8 mouse cellular contexts compared by ENCODE assay signal in the genomic region with DNA sequence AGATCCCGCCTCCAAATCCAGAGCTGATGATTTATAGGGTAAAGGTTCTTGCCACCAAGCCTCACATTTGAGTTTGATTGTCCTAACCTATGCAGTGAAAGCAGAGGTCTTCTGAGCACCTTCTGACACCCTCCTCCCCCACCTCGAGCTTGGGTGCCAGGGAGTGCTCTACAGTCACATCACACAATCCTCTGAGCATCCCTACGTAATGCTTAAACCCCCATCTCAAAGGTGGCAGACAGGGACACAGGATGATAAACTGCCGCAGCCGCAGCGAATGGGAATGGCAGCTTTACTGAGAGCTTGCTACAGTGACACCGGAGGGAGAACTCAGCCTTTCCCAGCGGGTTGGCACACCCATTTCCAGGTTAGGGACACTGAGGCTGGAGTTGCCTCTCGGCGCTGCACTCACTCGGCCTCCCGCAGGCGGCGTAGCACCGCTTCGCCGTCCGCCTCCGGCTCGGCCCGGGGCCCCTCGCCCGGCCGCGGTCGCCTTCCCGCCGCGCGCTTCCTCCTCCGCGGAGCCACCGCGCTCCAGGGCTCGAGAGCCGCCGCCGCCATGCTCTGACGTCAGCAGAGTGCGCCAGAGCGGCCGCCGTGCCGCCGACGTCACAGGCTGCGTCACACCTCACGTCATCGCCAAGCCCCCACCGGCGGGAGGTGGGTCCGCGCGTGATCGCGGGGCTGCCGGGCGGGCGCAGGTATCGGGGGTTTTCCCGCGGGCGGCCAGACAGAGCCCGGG. TPM values are rescaled to one million over a fixed set of nuclear protein-coding genes. Genes with fewer than 3 reads are reported as not detected.
DNase-seq lines count a peak whose midpoint lies in the region; ATAC-seq lines count a peak whose summit lies in the region.

Srrd (minus strand) TSS at position 578 of the 742 bp plus-strand sequence.
Hps4 (plus strand) TSS at position 621 of the 742 bp plus-strand sequence.

- peaks cover 2% of the 10 kb centered on the region; the same call in 1 of the 2 replicates for H3K36me3 ChIP-seq in hindbrain, embryonic 11.5 days (ENCODE audit: control insufficient read depth, insufficient read depth, low read length)

- peak within 1 kb of the TSS; percentile 67 for H3K9ac ChIP-seq in hindbrain, embryonic 11.5 days (ENCODE audit: low read depth, low read length)

- H3K4me1 ChIP-seq in hindbrain, embryonic 11.5 days (replicated peaks; ENCODE audit: control insufficient read depth, insufficient read depth, low read length) = peaks cover 8% of the 10 kb centered on the region

- H3K27me3 ChIP-seq in hindbrain, embryonic 11.5 days (ENCODE audit: control insufficient read depth, insufficient read depth, low read length) = no peaks in the 10 kb centered on the region

- H3K9me3 ChIP-seq in hindbrain, embryonic 11.5 days (ENCODE audit: control insufficient read depth, low read length) = no peaks in the 10 kb centered on the region

- H3K4me3 ChIP-seq in hindbrain, embryonic 11.5 days (ENCODE audit: low read depth, low read length) = peak within 1 kb of the TSS; percentile 90

- no peak within 1 kb of the TSS for H3K27ac ChIP-seq in hindbrain, embryonic 11.5 days (ENCODE audit: low read depth, low read length)

- peak; percentile 90 for DNase-seq in MN1 (ENCODE audit: low spot score)
- peak; percentile 85 for DNase-seq in cerebellum, adult 9-11 months
- peak; percentile 72 to 90 for DNase-seq in frontal cortex, postnatal 10 days (ENCODE audit: low spot score in 2 of 2)
- DNase-seq in hindbrain, embryonic 11.5 days (ENCODE audit: low spot score) = peak; percentile 91
- DNase-seq in layer of hippocampus, postnatal 10 days (ENCODE audit: low spot score in 2 of 2) = peak; percentile 93 to 96
- peak; percentile 86 for DNase-seq in lung, postnatal 10 days
- peak; percentile 92 for DNase-seq in ovary, postnatal 14 days (ENCODE audit: low spot score)
- DNase-seq in thymus, postnatal 14 days = peak; percentile 91

- peak; percentile 59; the same call in 1 of the 2 replicates for ATAC-seq in hindbrain, embryonic 11.5 days (ENCODE audit: low FRiP score)

- peak within 1 kb of the TSS; percentile 73 for H3K4me2 ChIP-seq in hindbrain, embryonic 11.5 days (replicated peaks; ENCODE audit: low read depth, low read length)

- WGBS in hindbrain, embryonic 11.5 days = 3% methylated on average over 44 of the region's 64 CpGs

RNA-seq across cellular contexts. Expression of gene Srrd, which starts in this region (rescaled TPM):
- polyA plus RNA-seq in hindbrain, embryonic 11.5 days (2014; fragmentation: Nextera tagmentation; extraction: Ambion mirVana) = 49.8 and 50.5 TPM in 2 replicates
- 10 to 100 TPM; 26.8 to 27.4 TPM for total RNA-seq in layer of hippocampus, postnatal 10 days (2021)

RNA-seq across cellular contexts. Expression of gene Hps4, which starts in this region (rescaled TPM):
- 29.8 and 30.0 TPM in 2 replicates for polyA plus RNA-seq in hindbrain, embryonic 11.5 days (2014; fragmentation: Nextera tagmentation; extraction: Ambion mirVana)
- total RNA-seq in layer of hippocampus, postnatal 10 days (2021) = 10 to 100 TPM; 25.2 to 30.6 TPM
